Mouse (Mus musculus) C3H10T1/2 (cell line): Measurements from ENCODE around the gene Gkn3. TPM values are rescaled to one million over a fixed set of nuclear protein-coding genes. Genes with fewer than 3 reads are reported as not detected.

Experiments used
- polyA plus RNA-seq, 2 experiments: library from polyadenylated mRNA; unstranded; fragments of >200 nt; fragmentation: generic; extraction: Trizol; gene quantifications; one replicate each; pipeline ENCODE4 v1.2.1; 2012; ENCODE audit warnings: missing spikeins in 2 of 2

Gkn3 gene
- polyA plus RNA-seq = not detected

GRCm38 (mm10) chr6:87388877-87389276 is at the start of gene Gkn3:
Gkn3 (minus strand) TSS chr6:87388935.

GRCm38 (mm10) chr6:87428487-87429044 is 39.8 kb upstream of the Gkn3 start, which contains the start of gene Bmp10:
Bmp10 (plus strand) TSS chr6:87428994.

GRCm38 (mm10) chr6:87373057-87373456 is 15.7 kb downstream of the Gkn3 start, which contains the start of gene Gkn2:
Gkn2 (plus strand) TSS chr6:87373357.

DNA sequence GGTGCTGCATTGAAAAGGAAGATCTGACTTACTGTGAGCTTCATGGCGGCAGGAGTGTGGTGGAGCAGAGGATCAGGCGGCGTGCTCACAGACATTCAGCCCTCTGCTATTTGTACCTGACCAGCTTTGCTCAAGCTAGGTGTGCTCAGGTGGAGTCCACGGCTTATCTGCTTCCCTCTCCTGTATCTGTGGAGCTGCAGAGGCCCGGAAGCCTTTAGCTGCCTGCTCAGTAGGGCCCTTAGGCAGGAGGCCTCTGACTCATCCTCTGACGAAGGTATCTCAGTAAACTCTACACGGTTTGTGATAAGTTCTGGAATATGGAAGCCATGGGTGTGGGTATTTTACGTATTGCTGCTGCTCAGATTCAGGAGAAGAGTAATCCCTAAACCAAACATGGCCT is 37.9 kb downstream of the Gkn3 start, which contains the start of gene Gkn1:
Gene Gkn1, minus strand, starts transcription at position 114 of the 400 bp plus-strand sequence.

DNA sequence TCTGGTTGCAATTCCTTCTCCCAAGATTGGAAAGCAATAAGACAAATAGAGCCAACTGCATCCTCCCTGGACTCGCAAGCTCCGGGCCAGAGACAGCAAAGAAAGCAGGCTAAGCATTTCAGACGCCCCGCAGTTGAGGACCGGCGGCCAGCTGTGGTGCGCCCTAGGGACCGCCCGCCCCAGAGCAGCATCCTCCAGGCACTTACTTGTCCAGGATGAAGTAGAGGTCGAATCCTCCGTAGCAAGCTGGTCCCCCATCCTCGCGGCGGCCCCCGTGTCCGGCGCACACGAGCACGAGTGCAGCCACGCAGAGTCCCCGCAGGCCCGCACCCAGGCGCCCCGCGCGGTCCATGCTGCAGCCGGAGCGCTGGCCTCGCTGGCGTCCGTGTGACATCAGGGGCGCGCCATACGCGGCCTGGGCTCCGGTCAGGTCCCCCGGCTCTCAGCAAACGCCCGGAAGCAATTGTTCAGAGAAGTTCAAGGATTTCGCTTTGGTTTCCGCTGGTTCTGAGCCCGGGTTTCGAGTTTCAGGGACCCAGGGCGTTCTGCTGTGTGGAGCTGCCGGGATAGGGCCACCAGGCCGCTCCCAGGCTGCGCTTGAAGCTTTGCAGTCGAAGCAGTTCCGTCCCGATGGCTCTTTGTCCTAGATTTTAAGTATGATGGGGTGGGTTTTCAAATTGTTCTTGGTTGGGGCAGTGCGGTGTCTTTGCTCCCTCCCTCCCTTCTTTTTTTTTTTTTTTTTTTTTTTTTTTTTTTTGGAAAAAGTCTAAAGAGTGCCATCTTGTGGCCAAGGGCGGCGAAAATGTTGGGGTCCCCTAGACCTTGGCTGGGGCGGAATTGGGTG is 53.4 kb downstream of the Gkn3 start, which contains the start of gene Antxr1:
Gene Antxr1, minus strand, starts transcription at position 731 of the 844 bp plus-strand sequence.

Other genes with a start within 250 kb of the Gkn3 start
- gene Antxr1, start 53.1 kb downstream of the Gkn3 start, polyA plus RNA-seq = 10 to 100 TPM in 1 of 2 experiments, under 1 TPM in 1; 0.59 to 15.2 TPM
- gene Gkn1, start 38.0 kb downstream of the Gkn3 start, polyA plus RNA-seq = not detected
- not detected for gene Gkn2, start 15.6 kb downstream of the Gkn3 start, polyA plus RNA-seq
- gene Bmp10, start 40.1 kb upstream of the Gkn3 start, polyA plus RNA-seq = not detected
- gene Arhgap25, start 144.3 kb upstream of the Gkn3 start, polyA plus RNA-seq = under 1 TPM in 1 of 2 experiments, not detected in 1; 0.02 TPM
- 1 to 10 TPM in 1 of 2 experiments, not detected in 1; 1.2 TPM for gene Prokr1, start 201.8 kb upstream of the Gkn3 start, polyA plus RNA-seq